Mouse (Mus musculus) limb, embryonic 10.5 days (tissue): ENCODE data around the gene Txlna. TPM values are rescaled to one million over a fixed set of nuclear protein-coding genes. Genes with fewer than 3 reads are reported as not detected.

Experiments
- DNase-seq: peaks from one replicate; pipeline ENCODE4 v3.0.0-alpha.2; 2017; ENCODE audit warnings: low spot score
- H3K27ac ChIP-seq: fragments of 300-500 bp; sonication (generic); 2 replicates; pipeline ENCODE4 v1.5.1; 2016; ENCODE audit warnings: mild to moderate bottlenecking
- H3K27me3 ChIP-seq: fragments of 300-500 bp; sonication (generic); 2 replicates; pipeline ENCODE4 v1.6.1; 2016; ENCODE audit warnings: low read depth, mild to moderate bottlenecking; ENCODE audit not compliant: poor library complexity, severe bottlenecking
- H3K36me3 ChIP-seq: fragments of 300-500 bp; sonication (generic); 2 replicates; pipeline ENCODE4 v1.6.1; 2016; ENCODE audit warnings: mild to moderate bottlenecking, moderate library complexity
- H3K4me1 ChIP-seq: fragments of 300-500 bp; sonication (generic); 2 replicates; pipeline ENCODE4 v1.6.1; 2016
- H3K4me3 ChIP-seq: fragments of 300-500 bp; sonication (generic); 2 replicates; pipeline ENCODE4 v1.5.1; 2016; ENCODE audit warnings: mild to moderate bottlenecking, moderate library complexity
- H3K9me3 ChIP-seq: fragments of 300-500 bp; sonication (generic); replicated peaks from 2 replicates; pipeline ENCODE4 v1.6.1; 2016; ENCODE audit warnings: mild to moderate bottlenecking
- WGBS: fragments of 180-500 bp; shearing (Covaris S2); methylation state at CpG from one replicate; pipeline ENCODE4 v1.1.7; 2016; 5-methylcytosine and 5-hydroxymethylcytosine counted together
- microRNA-seq: library from miRNA; unstranded; fragments of <30 nt; microRNA quantifications from one replicate; pipeline ENCODE4, GENCODE M21; 2017
- polyA plus RNA-seq: library from polyadenylated mRNA; unstranded; fragments of >200 nt; fragmentation: Nextera tagmentation; extraction: Ambion mirVana; gene quantifications from 2 replicates; pipeline ENCODE4 v1.2.1, GENCODE M21; 2016

Gene Txlna
- polyA plus RNA-seq, 1 experiment from 2014 or later = 122 TPM

DNA sequence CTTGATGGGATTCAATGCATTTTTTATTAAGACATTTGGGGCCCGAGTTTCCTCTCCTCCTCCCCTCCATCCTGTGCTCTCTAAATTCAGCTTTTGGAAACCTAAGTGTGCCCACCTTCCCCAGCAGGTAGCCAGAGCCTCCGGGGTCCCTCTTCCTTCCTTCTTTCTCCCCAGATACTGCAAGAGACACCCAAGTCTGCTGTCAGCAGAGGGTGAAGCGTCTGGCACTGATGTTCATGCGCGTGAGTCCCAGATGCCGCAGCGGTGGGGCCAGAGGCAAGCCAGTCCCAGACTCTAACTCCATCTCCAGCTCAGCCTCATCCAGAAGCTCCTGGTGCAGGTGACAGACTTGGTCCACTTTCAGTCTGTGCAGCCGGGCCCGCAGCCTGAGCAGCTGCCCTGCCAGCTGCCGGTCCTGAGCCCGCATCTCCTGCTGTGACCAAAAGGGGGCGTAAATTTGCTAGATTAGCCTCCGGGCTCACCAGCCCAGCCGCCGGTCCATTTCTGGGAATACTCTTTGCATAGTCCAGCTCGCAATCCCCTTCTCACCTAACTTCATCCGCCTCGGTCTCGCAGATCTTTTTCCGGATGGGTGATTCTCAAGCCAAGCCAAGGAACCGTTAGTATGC lies 63.9 kb downstream of the Txlna start:
- 43% methylated on average over 21 of the region's 21 CpGs for WGBS
- H3K27me3 ChIP-seq = 0 out of 2 replicates have a peak, but pooled peaks cover 4% of the 10 kb centered on the region
- peak overlapping the region; percentile 24 for H3K4me3 ChIP-seq
- H3K9me3 ChIP-seq = no peaks in the 10 kb centered on the region
- H3K27ac ChIP-seq = peak overlapping the region; percentile 62; the same call in 1 of the 2 replicates
- H3K4me1 ChIP-seq = peaks cover 25% of the 10 kb centered on the region
- no peaks in the 10 kb centered on the region for H3K36me3 ChIP-seq
- peak; percentile 70 for DNase-seq

Small RNAs within 50 kb of the gene (microRNA-seq; reads per million reads assigned to microRNA genes)
- gene Mir7016 = not detected

Other genes with a start within 250 kb of the Txlna start
- 0.59 and 1.1 TPM in 2 replicates for gene Zbtb8b, start 200.2 kb downstream of the Txlna start, polyA plus RNA-seq
- gene Bsdc1, start 179.5 kb downstream of the Txlna start, polyA plus RNA-seq = 19.9 and 20.5 TPM in 2 replicates
- 0.11 TPM in 1 of 2 replicates, not detected in the other for gene Tssk3, start 150.0 kb downstream of the Txlna start, polyA plus RNA-seq
- not detected in 2 replicates for gene Fam229a, start 149.9 kb downstream of the Txlna start, polyA plus RNA-seq
- gene Marcksl1, start 127.5 kb downstream of the Txlna start, polyA plus RNA-seq = 1,533 and 1,561 TPM in 2 replicates
- gene Hdac1, start 98.4 kb downstream of the Txlna start, polyA plus RNA-seq = 308 and 336 TPM in 2 replicates
- gene Lck, start 67.4 kb downstream of the Txlna start, polyA plus RNA-seq = 10.3 and 13.5 TPM in 2 replicates
- gene Fam167b, start 62.5 kb downstream of the Txlna start, polyA plus RNA-seq = 2.6 and 5.1 TPM in 2 replicates
- gene Eif3i, start 40.4 kb downstream of the Txlna start, polyA plus RNA-seq = 322 and 358 TPM in 2 replicates
- 228 and 231 TPM in 2 replicates for gene Tmem234, start 40.4 kb downstream of the Txlna start, polyA plus RNA-seq
- gene Dcdc2b, start 26.8 kb downstream of the Txlna start, polyA plus RNA-seq = 1.7 and 1.8 TPM in 2 replicates
- 30.2 and 34.7 TPM in 2 replicates for gene Iqcc, start 22.0 kb downstream of the Txlna start, polyA plus RNA-seq
- 34.9 and 42.3 TPM in 2 replicates for gene Ccdc28b, start 17.1 kb downstream of the Txlna start, polyA plus RNA-seq
- 14.8 TPM in 2 replicates for gene Kpna6, start 31.7 kb upstream of the Txlna start, polyA plus RNA-seq
- gene Tmem39b, start 55.8 kb upstream of the Txlna start, polyA plus RNA-seq = 16.0 TPM in 2 replicates
- gene Khdrbs1, start 101.2 kb upstream of the Txlna start, polyA plus RNA-seq = 156 and 179 TPM in 2 replicates
- 298 and 321 TPM in 2 replicates for gene Ptp4a2, start 170.2 kb upstream of the Txlna start, polyA plus RNA-seq